Mouse (Mus musculus) embryonic facial prominence, embryonic 11.5 days (tissue): ENCODE data around the gene Defb30. TPM values are rescaled to one million over a fixed set of nuclear protein-coding genes. Genes with fewer than 3 reads are reported as not detected.

Source experiments
- ATAC-seq: fragments of 200-750 bp; cut with Nextera tagmentation; replicated peaks from 2 replicates; pipeline ENCODE4 v1.8.0; 2017; ENCODE audit warnings: low read depth; ENCODE audit not compliant: insufficient number of reproducible peaks, low FRiP score, low TSS enrichment
- DNase-seq: peaks from one replicate; pipeline ENCODE4 v3.0.0-alpha.2; 2015; ENCODE audit warnings: low spot score
- H3K27ac ChIP-seq: fragments of 300-500 bp; sonication (generic); replicated peaks from 2 replicates; pipeline ENCODE4 v1.5.1; 2014; ENCODE audit warnings: mild to moderate bottlenecking, low read depth, low read length, control low read depth
- H3K27me3 ChIP-seq: fragments of 300-500 bp; sonication (generic); 2 replicates; pipeline ENCODE4 v1.6.1; 2014; ENCODE audit warnings: mild to moderate bottlenecking, low read length, moderate library complexity, mixed read lengths; ENCODE audit not compliant: control insufficient read depth, insufficient read depth
- H3K36me3 ChIP-seq: fragments of 300-500 bp; sonication (generic); replicated peaks from 2 replicates; pipeline ENCODE4 v1.6.1; 2014; ENCODE audit warnings: low read depth, mild to moderate bottlenecking, low read length, moderate library complexity, mixed read lengths; ENCODE audit not compliant: control insufficient read depth, insufficient read depth
- H3K4me1 ChIP-seq: fragments of 300-500 bp; sonication (generic); 2 replicates; pipeline ENCODE4 v1.6.1; 2014; ENCODE audit warnings: low read length, mixed read lengths; ENCODE audit not compliant: control insufficient read depth, insufficient read depth
- H3K4me2 ChIP-seq: fragments of 300-500 bp; sonication (generic); 2 replicates; pipeline ENCODE4 v1.6.1; 2014; ENCODE audit warnings: low read depth, mild to moderate bottlenecking, control low read depth, low read length, moderate library complexity
- H3K4me3 ChIP-seq: fragments of 300-500 bp; sonication (generic); 2 replicates; pipeline ENCODE4 v1.5.1; 2014; ENCODE audit warnings: low read depth, low read length, control low read depth
- H3K9ac ChIP-seq: fragments of 300-500 bp; sonication (generic); replicated peaks from 2 replicates; pipeline ENCODE4 v1.6.1; 2014; ENCODE audit warnings: mild to moderate bottlenecking, control low read depth, low read length
- H3K9me3 ChIP-seq: fragments of 300-500 bp; sonication (generic); replicated peaks from 2 replicates; pipeline ENCODE4 v1.6.1; 2016; ENCODE audit warnings: mild to moderate bottlenecking, low read length, inconsistent platforms, mixed read lengths; ENCODE audit not compliant: control insufficient read depth
- WGBS: fragments of 180-500 bp; shearing (Covaris S2); extraction: QIAGEN DNeasy Blood & Tissue Kit; methylation state at CpG from one replicate; pipeline ENCODE4 v1.1.7; 2014; 5-methylcytosine and 5-hydroxymethylcytosine counted together
- polyA plus RNA-seq: library from polyadenylated mRNA; unstranded; fragments of >200 nt; fragmentation: Nextera tagmentation; extraction: Ambion mirVana; gene quantifications from 2 replicates; pipeline ENCODE4 v1.2.1, GENCODE M21; 2014

The Defb30 gene
- polyA plus RNA-seq, 1 experiment from 2014 or later: not detected

DNA sequence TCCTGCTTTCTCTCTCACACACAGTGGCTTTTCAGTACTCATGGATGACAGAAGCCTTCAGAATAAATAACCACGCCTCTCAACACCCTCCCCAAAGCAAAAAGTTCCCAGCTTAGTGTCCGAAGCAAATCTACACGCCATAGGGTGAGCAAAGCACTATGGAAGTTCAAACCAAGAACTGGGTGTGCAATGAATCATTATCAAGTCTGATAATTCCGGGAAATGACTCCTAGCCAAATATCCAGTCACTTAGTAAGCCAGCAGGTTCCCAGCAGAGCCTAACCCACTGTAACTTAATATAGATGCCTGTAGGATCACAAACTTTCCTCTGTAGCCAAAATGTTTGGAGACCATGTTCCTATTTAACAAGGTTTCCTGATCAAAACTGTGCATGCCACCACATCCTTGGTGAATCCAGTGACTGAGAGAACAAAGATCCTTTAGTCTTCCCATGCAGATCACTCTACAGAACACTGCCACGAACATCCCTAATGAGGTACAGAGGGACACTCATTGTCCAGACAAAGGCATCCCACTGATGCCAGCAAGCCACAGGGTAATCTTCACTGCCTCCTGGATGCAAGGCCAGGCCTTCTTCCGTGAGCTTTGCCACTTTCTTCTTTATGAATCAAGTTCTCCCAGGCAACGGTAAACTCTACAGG lies 57.8 kb downstream of the Defb30 start:
- WGBS: 67% methylated on average over 7 of the region's 7 CpGs
- no peaks in the 10 kb centered on the region for H3K36me3 ChIP-seq
- H3K9ac ChIP-seq: no peak overlapping the region
- H3K4me1 ChIP-seq: no peaks in the 10 kb centered on the region
- DNase-seq (no peak), ATAC-seq (no peak)
- H3K9me3 ChIP-seq: no peaks in the 10 kb centered on the region
- H3K27me3 ChIP-seq: no peaks in the 10 kb centered on the region
- H3K4me3 ChIP-seq: no peak overlapping the region
- no peak overlapping the region for H3K4me2 ChIP-seq
- H3K27ac ChIP-seq: no peak overlapping the region

GRCm38 (mm10) chr14:62991271-62991670 lies 58.5 kb downstream of the Defb30 start:
- no peaks in the 10 kb centered on the region for H3K27me3 ChIP-seq
- H3K36me3 ChIP-seq: no peaks in the 10 kb centered on the region
- 71% methylated on average over 3 of the region's 3 CpGs for WGBS
- H3K9me3 ChIP-seq: no peaks in the 10 kb centered on the region
- no peak overlapping the region for H3K27ac ChIP-seq
- H3K4me1 ChIP-seq: no peaks in the 10 kb centered on the region
- H3K4me3 ChIP-seq: no peak overlapping the region
- DNase-seq (no peak), ATAC-seq (no peak)
- H3K9ac ChIP-seq: no peak overlapping the region
- H3K4me2 ChIP-seq: no peak overlapping the region

- 79% methylated on average over 1 of the region's 1 CpGs for WGBS
- DNase-seq (no peak), ATAC-seq (no peak)
- Histone ChIP-seq H3K9ac (no peak within 1 kb of the TSS), H3K4me1 (no peaks in the 10 kb centered on the region), H3K27me3 (no peaks in the 10 kb centered on the region), H3K27ac (no peak within 1 kb of the TSS), H3K4me3 (no peak within 1 kb of the TSS), H3K9me3 (no peaks in the 10 kb centered on the region), H3K4me2 (no peak within 1 kb of the TSS), H3K36me3 (no peaks in the 10 kb centered on the region)
These were observed 65.3 kb downstream of the Defb30 start, which contains the start of gene Defb48 for GRCm38 (mm10) chr14:62984410-62984809. TSS of gene Defb48 (minus strand) at chr14:62984510.

Other genes starting within 250 kb of the Defb30 start
- gene Wdfy2, start 212.3 kb downstream of the Defb30 start, polyA plus RNA-seq: 12.2 and 13.3 TPM in 2 replicates
- gene Defb48, start 65.5 kb downstream of the Defb30 start, polyA plus RNA-seq: not detected in 2 replicates
- not detected in 2 replicates for gene Defb47, start 51.9 kb downstream of the Defb30 start, polyA plus RNA-seq
- not detected in 2 replicates for gene Defb43, start 38.2 kb downstream of the Defb30 start, polyA plus RNA-seq
- not detected in 2 replicates for gene Defb42, start 3.0 kb downstream of the Defb30 start, polyA plus RNA-seq